Mouse (Mus musculus) thymus, adult 2 months (tissue): ENCODE data around the gene Nme9. TPM values are rescaled to one million over a fixed set of nuclear protein-coding genes. Genes with fewer than 3 reads are reported as not detected.

Source experiments
- DNase-seq: peaks from one replicate; pipeline ENCODE4 v3.0.0; 2021
- H3K27ac ChIP-seq: fragments of 200-500 bp; 2 replicates; pipeline ENCODE4 v1.5.1; 2012; ENCODE audit warnings: low read length, control low read depth; ENCODE audit not compliant: control insufficient read depth, insufficient read depth
- H3K27me3 ChIP-seq: fragments of 200-500 bp; 2 replicates; pipeline ENCODE4 v1.6.1; 2012; ENCODE audit warnings: mild to moderate bottlenecking, low read length, moderate library complexity, mixed read lengths; ENCODE audit not compliant: control insufficient read depth, insufficient read depth
- H3K36me3 ChIP-seq: fragments of 200-500 bp; 2 replicates; pipeline ENCODE4 v1.6.1; 2012; ENCODE audit warnings: mild to moderate bottlenecking, low read length, moderate library complexity; ENCODE audit not compliant: control insufficient read depth, insufficient read depth
- H3K4me1 ChIP-seq: fragments of 200-500 bp; replicated peaks from 2 replicates; pipeline ENCODE4 v1.6.1; 2012; ENCODE audit warnings: low read length; ENCODE audit not compliant: control insufficient read depth, insufficient read depth
- H3K4me3 ChIP-seq: fragments of 200-500 bp; 2 replicates; pipeline ENCODE4 v1.5.1; 2012; ENCODE audit warnings: mild to moderate bottlenecking, low read length, control low read depth, moderate library complexity; ENCODE audit not compliant: control insufficient read depth, insufficient read depth
- CTCF ChIP-seq: fragments of 200-500 bp; IDR thresholded peaks from 2 replicates; pipeline ENCODE4 v1.5.1; 2012; ENCODE audit warnings: mild to moderate bottlenecking, control low read depth, low read length, moderate library complexity, borderline replicate concordance; ENCODE audit not compliant: control insufficient read depth, poor library complexity, insufficient read depth; ENCODE audit errors: extremely low read depth
- POLR2A ChIP-seq: fragments of 200-500 bp; IDR thresholded peaks from 2 replicates; pipeline ENCODE4 v1.6.1; 2012; ENCODE audit warnings: mild to moderate bottlenecking, low read length, control low read depth, moderate library complexity; ENCODE audit not compliant: control insufficient read depth, poor library complexity, insufficient read depth; ENCODE audit errors: extremely low read depth
- whole genome bisulfite sequencing: fragments of 180-500 bp; shearing (Covaris S2); methylation state at CpG from one replicate; pipeline ENCODE4 v1.1.7; 2018; 5-methylcytosine and 5-hydroxymethylcytosine counted together
- polyA plus RNA-seq: library from polyadenylated mRNA; depleted of rRNA; stranded (reverse); fragments of >200 nt; gene quantifications from 2 replicates; pipeline ENCODE4 v1.2.3, GENCODE M21; 2012; rRNA removed

The Nme9 gene
- polyA plus RNA-seq, 1 experiment, result 0.43 TPM

DNA sequence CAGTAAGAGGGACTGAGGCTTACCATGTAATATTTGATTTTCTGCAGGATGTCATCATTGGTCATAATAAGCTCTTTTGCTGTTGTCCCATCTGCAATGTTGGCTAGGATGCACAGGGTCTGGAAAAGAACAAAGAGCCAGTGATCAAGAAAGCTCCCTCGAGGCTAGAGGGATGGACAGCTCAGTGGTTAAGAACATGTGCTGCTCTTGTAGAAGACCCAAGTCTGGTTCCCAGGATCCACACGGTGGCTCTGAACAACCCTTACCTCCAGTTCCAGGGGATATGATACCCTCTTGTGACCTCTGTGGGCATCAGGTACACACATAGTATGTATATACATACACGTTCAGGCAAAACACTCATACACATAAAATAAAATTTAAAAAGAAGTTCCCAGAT is 36.6 kb downstream of the Nme9 start:
- H3K27me3 ChIP-seq, result no peaks in the 10 kb centered on the region
- no peak for DNase-seq
- peaks cover 20% of the 10 kb centered on the region for H3K36me3 ChIP-seq
- TF ChIP-seq POLR2A (no peak), CTCF (no peak)
- no peak overlapping the region for H3K4me3 ChIP-seq
- no peak overlapping the region for H3K27ac ChIP-seq
- 95% methylated on average over 3 of the region's 3 CpGs for WGBS
- H3K4me1 ChIP-seq, result 0 out of 2 replicates have a peak, but pooled peaks cover 3% of the 10 kb centered on the region

DNA sequence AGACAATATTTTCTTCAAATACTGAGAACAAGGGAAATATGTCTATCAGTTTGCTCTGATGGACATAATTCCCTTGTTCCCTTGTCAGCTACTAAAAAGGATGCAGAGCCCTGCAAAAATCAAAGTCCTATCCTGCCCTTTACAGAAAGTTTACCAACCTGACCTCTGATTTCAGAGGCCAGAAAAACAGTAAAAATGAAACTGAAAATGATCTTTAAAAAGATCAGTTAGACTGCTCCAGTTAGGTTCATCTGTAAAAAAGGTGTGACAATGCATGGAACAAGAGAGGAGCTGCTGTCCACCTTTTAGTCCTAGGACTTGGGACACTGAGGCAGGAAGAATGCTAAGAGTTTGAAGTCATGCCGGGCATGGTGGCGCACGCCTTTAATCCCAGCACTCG is 39.8 kb downstream of the Nme9 start:
- H3K4me1 ChIP-seq, result 0 out of 2 replicates have a peak, but pooled peaks cover 3% of the 10 kb centered on the region
- peaks cover 37% of the 10 kb centered on the region for H3K36me3 ChIP-seq
- no peak for TF ChIP-seq CTCF
- no peak for TF ChIP-seq POLR2A
- no peak for DNase-seq
- 95% methylated on average over 4 of the region's 4 CpGs for WGBS
- H3K27ac ChIP-seq, result no peak overlapping the region
- no peak overlapping the region for H3K4me3 ChIP-seq
- no peaks in the 10 kb centered on the region for H3K27me3 ChIP-seq

DNA sequence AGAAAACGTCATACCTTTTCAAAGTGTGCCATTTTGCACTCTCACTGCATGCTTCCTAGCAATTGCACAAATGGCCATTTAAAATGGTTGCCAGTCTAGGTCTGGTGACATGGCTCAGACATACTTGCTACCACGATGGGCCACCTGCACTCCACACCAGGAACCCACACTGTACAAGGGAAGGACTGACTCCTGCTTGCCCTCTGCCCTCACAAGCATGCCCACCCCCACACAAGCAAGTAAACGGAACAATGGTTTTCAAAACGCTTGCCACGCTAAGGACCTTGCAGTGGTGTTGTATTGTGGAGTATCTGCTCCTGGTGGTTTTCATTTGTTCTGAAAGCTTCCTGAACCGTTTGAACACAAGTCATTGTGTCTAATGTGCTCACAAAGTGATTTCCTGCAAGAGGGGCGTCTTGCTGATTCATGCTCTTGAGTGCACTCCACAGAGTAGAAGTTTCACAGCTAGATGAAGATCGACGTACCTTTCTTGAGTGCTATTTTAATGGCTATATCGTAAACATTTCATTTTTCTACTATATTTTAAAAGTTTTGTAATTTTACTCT is 41.4 kb downstream of the Nme9 start:
- Histone ChIP-seq H3K36me3 (peaks cover 32% of the 10 kb centered on the region), H3K27me3 (no peaks in the 10 kb centered on the region), H3K27ac (no peak overlapping the region), H3K4me1 (0 out of 2 replicates have a peak, but pooled peaks cover 3% of the 10 kb centered on the region), H3K4me3 (no peak overlapping the region)
- TF ChIP-seq POLR2A, result no peak
- TF ChIP-seq CTCF, result no peak
- DNase-seq, result no peak
- 23% methylated on average over 10 of the region's 10 CpGs for WGBS

DNA sequence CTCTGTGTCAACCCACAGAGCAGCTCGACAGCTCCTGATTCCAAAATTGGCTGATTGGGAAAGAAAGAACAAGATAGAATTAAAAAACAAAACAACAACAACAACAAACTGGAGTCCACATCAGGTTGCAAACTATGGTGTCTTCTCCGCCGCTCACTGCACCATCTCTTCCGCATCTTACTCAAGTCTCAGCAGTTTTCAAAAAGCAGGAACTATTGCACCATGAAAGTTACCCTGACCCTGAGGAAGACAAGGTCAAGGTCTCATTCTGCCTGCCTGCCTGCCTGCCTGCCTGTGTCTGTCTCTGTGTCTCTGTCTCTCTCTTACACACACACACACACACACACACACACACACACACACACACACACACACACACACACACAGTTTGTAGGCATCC is 48.1 kb downstream of the Nme9 start:
- no peak overlapping the region for H3K27ac ChIP-seq
- DNase-seq, result no peak

DNA sequence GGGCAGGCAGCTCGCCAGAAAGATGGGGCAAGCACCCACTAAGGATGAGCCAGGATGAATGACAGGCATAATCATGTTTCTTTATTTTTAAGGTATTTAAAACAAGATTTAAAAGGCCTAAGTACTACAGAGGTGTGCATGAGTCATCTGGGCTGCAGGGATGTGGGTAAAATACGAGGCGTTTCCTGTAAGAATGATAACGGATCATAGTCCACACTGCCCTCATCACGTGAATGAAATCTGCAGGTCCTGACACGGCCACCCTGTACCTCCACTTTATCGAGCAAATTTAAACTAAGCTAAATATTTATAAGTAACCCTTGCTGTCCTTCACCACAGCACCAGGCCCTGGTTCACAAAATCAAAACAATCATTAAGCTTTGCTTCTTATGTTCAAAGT is 54.6 kb downstream of the Nme9 start:
- TF ChIP-seq CTCF, result no peak
- TF ChIP-seq POLR2A, result no peak
- no peak overlapping the region for H3K4me3 ChIP-seq
- H3K27me3 ChIP-seq, result no peaks in the 10 kb centered on the region
- H3K36me3 ChIP-seq, result no peaks in the 10 kb centered on the region
- DNase-seq, result no peak
- H3K27ac ChIP-seq, result no peak overlapping the region
- 93% methylated on average over 7 of the region's 7 CpGs for WGBS
- no peaks in the 10 kb centered on the region for H3K4me1 ChIP-seq

More for the DNA sequence above, 48.1 kb downstream of the Nme9 start:
- H3K4me1 ChIP-seq, result no peaks in the 10 kb centered on the region
- 98% methylated on average over 4 of the region's 4 CpGs for WGBS
- no peak overlapping the region for H3K4me3 ChIP-seq
- no peaks in the 10 kb centered on the region for H3K27me3 ChIP-seq
- peaks cover 26% of the 10 kb centered on the region for H3K36me3 ChIP-seq
- TF ChIP-seq POLR2A (no peak), CTCF (no peak)

Other genes starting within 250 kb of the Nme9 start
- gene Faiml, start 214.2 kb upstream of the Nme9 start, polyA plus RNA-seq, result not detected in 2 replicates
- gene Cep70, start 208.1 kb upstream of the Nme9 start, polyA plus RNA-seq, result 5.2 and 7.0 TPM in 2 replicates
- 0.15 and 0.66 TPM in 2 replicates for gene Esyt3, start 92.9 kb upstream of the Nme9 start, polyA plus RNA-seq
- gene Mras, start 14.1 kb upstream of the Nme9 start, polyA plus RNA-seq, result 7.4 and 14.9 TPM in 2 replicates
- 15.0 and 15.6 TPM in 2 replicates for gene Armc8, start 117.4 kb downstream of the Nme9 start, polyA plus RNA-seq
- 18.6 and 20.4 TPM in 2 replicates for gene Dbr1, start 124.3 kb downstream of the Nme9 start, polyA plus RNA-seq
- gene A4gnt, start 161.0 kb downstream of the Nme9 start, polyA plus RNA-seq, result 0.05 and 0.11 TPM in 2 replicates
- 1.3 and 1.4 TPM in 2 replicates for gene Dzip1l, start 178.0 kb downstream of the Nme9 start, polyA plus RNA-seq